Mouse (Mus musculus) heart, postnatal 0 days (tissue): ENCODE measurements at regions not wholly inside any gene's neighbourhood (a gene's known extent, or its start where the extent isn't known, plus 50 kb on each side); places are given as distances from the start of the nearest gene placed in this dataset.

ENCODE experiments used
- CTCF ChIP-seq: IDR thresholded peaks from 2 replicates; pipeline ENCODE4 v1.5.1; 2016; ENCODE audit warnings: antibody characterized with exemption, control low read depth, low read depth
- EP300 ChIP-seq: IDR thresholded peaks from 2 replicates; pipeline ENCODE4 v1.6.1; 2016; ENCODE audit warnings: antibody characterized with exemption, low read depth

DNA sequence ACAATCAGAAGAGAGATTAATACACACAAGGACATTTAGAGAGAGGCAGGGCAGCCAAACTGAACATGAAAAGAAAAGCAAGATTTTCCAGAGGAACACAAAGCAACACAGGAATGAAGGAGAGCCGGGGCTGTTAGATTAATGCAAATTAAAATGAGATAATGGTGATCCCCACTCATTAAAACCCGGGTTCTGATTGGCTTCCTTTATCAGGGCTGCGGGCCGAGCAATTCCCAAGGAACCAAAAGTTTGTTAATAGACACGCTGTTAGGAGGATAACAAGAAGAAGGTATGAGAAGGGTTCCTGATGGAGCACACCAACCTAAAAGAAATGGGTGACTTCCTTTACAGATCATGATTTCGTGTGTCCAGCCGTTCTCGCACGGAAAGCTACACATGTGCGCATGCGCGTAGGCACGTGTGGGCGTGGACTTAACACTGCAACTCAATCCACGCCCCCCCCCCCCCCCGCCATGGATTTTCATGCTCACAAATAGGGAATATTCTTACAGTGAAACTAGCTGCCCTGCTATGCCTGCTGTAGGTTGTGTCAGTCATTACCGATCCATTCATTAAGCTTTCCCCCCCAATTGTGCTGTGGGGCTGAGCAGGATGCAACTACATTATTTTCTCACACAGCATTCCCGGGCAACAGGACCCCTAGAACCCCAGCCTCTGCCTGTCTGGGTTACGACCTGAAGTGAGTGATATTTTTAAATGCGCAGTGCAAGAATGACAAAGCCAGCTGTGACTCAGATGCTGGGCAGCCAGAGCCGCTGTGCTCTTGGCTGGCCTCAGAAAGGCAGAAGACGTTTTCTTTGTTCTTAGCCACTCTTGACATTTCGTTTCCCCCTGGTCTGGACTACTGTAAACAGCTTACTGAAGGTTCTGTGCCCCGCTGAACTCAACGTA lies 60.5 kb upstream of the 4930470P17Rik start:
- TF ChIP-seq CTCF (no peak), EP300 (no peak)
